Mouse (Mus musculus): Measurements from ENCODE around the gene Tmem91.

GRCm38 (mm10) chr7:25711165-25711564 is 36.2 kb upstream of the Tmem91 start:
- TF ChIP-seq CTCF (IDR thresholded peaks at IDR 0.05; ENCODE audit: low read depth, low read length), result no peak
- no peak for TF ChIP-seq POLR2A (IDR thresholded peaks at IDR 0.05; ENCODE audit: insufficient read depth, low read length)
